8 mouse cellular contexts compared by ENCODE assay signal in the genomic region with DNA sequence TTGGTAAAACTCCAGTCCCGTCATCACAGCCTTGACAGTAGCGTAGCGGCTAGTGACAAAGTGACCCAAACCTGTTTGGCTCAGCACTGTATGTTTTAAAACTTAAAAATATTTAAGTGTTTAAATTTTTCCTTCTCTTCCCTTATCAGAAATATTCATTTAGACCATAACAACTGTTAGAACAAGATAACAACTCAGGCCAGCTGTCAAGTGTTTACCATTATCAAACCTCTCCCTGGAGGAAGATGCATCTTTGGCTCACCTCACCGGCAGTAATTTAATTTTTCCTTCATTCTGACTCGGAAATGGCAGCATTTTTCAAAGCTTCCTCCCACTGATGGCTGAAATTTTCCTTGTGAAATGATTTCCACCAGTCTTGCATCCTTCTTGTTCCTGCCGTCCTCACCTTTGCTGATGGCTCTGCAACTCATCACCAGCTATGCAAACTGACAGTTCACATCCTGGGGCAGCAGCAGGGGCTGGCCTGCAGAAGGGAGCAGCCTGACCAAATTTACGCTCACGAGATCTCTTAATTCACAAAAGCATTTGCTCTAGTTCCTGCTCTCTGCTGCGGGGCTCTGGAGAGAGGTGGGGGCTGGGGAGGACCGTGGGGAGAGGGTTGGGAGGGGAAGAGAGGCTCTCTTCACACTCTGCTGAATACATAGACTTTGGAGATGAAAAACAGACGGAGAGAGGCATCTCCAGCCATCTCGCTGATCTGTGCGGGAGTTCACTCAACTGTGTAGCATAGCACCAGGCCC.
DNase-seq lines count a peak whose midpoint lies in the region; ATAC-seq and TF ChIP-seq lines count a peak whose summit lies in the region.

No protein-coding gene starts in this region.

- no peaks in the 10 kb centered on the region for H3K27me3 ChIP-seq in kidney, embryonic 14.5 days (ENCODE audit: control insufficient read depth, insufficient read depth, low read length)
- H3K27me3 ChIP-seq in embryonic facial prominence, embryonic 12.5 days = no peaks in the 10 kb centered on the region
- H3K27me3 ChIP-seq in hindbrain, postnatal 0 days (ENCODE audit: insufficient read depth, low read length) = no peaks in the 10 kb centered on the region

- no peak for DNase-seq in kidney, postnatal 14 days
- peak; percentile 41 for DNase-seq in hindbrain, postnatal 0 days (ENCODE audit: low spot score)
- DNase-seq in neural tube, embryonic 10.5 days (ENCODE audit: extremely low spot score, low spot score) = peak; percentile 31
- DNase-seq in urinary bladder, adult 18-20 months (ENCODE audit: low spot score in 2 of 2) = no peak
- DNase-seq in urinary bladder, postnatal 25 days (ENCODE audit: low spot score) = no peak
- no peak for DNase-seq in adrenal gland, postnatal 25 days

- H3K36me3 ChIP-seq in kidney, embryonic 14.5 days (ENCODE audit: control insufficient read depth, insufficient read depth, low read length) = no peaks in the 10 kb centered on the region
- H3K36me3 ChIP-seq in embryonic facial prominence, embryonic 12.5 days = no peaks in the 10 kb centered on the region
- no peaks in the 10 kb centered on the region for H3K36me3 ChIP-seq in hindbrain, postnatal 0 days (ENCODE audit: insufficient read depth, low read length)

- 32% methylated on average over 13 of the region's 13 CpGs for WGBS in kidney, embryonic 14.5 days
- WGBS in embryonic facial prominence, embryonic 12.5 days = 24% methylated on average over 13 of the region's 13 CpGs
- 40% methylated on average over 13 of the region's 13 CpGs for WGBS in hindbrain, postnatal 0 days

- TF ChIP-seq CTCF in hindbrain, postnatal 0 days (IDR thresholded peaks at IDR 0.05; ENCODE audit: low read depth) = no peak

- peak; percentile 48; the same call in 1 of the 2 replicates for ATAC-seq in kidney, embryonic 14.5 days (ENCODE audit: low FRiP score, low TSS enrichment)
- ATAC-seq in embryonic facial prominence, embryonic 12.5 days (ENCODE audit: insufficient number of reproducible peaks, insufficient read depth, low FRiP score, low TSS enrichment) = peak; percentile 53
- ATAC-seq in hindbrain, postnatal 0 days = peak; percentile 43; the same call in 1 of the 2 replicates

- no peak overlapping the region for H3K9ac ChIP-seq in kidney, embryonic 14.5 days (ENCODE audit: low read depth, low read length)
- H3K9ac ChIP-seq in embryonic facial prominence, embryonic 12.5 days = 0 out of 2 replicates have a peak overlapping the region, but pooled peaks have one; percentile 36
- H3K9ac ChIP-seq in hindbrain, postnatal 0 days (replicated peaks; ENCODE audit: low read length) = no peak overlapping the region

- H3K4me2 ChIP-seq in kidney, embryonic 14.5 days (replicated peaks; ENCODE audit: low read depth, low read length) = no peak overlapping the region
- H3K4me2 ChIP-seq in embryonic facial prominence, embryonic 12.5 days (replicated peaks) = 0 out of 2 replicates have a peak overlapping the region, but pooled peaks have one; percentile 17
- H3K4me2 ChIP-seq in hindbrain, postnatal 0 days (ENCODE audit: low read depth, low read length) = peak overlapping the region; percentile 8; the same call in 1 of the 2 replicates

- H3K9me3 ChIP-seq in kidney, embryonic 14.5 days (ENCODE audit: control insufficient read depth, low read length) = no peaks in the 10 kb centered on the region
- no peaks in the 10 kb centered on the region for H3K9me3 ChIP-seq in embryonic facial prominence, embryonic 12.5 days
- H3K9me3 ChIP-seq in hindbrain, postnatal 0 days (ENCODE audit: low read length) = no peaks in the 10 kb centered on the region

- H3K27ac ChIP-seq in kidney, embryonic 14.5 days (ENCODE audit: low read depth, low read length) = peak overlapping the region; percentile 30; the same call in 1 of the 2 replicates
- H3K27ac ChIP-seq in embryonic facial prominence, embryonic 12.5 days = peak overlapping the region; percentile 83
- 0 out of 2 replicates have a peak overlapping the region, but pooled peaks have one; percentile 11 for H3K27ac ChIP-seq in hindbrain, postnatal 0 days

- H3K4me3 ChIP-seq in kidney, embryonic 14.5 days (ENCODE audit: low read length) = no peak overlapping the region
- H3K4me3 ChIP-seq in embryonic facial prominence, embryonic 12.5 days = no peak overlapping the region
- H3K4me3 ChIP-seq in hindbrain, postnatal 0 days (ENCODE audit: low read length) = no peak overlapping the region

- peaks cover 38% of the 10 kb centered on the region for H3K4me1 ChIP-seq in kidney, embryonic 14.5 days (ENCODE audit: control insufficient read depth, insufficient read depth, low read length)
- H3K4me1 ChIP-seq in embryonic facial prominence, embryonic 12.5 days = peaks cover 59% of the 10 kb centered on the region
- H3K4me1 ChIP-seq in hindbrain, postnatal 0 days (ENCODE audit: insufficient read depth, low read length) = no peaks in the 10 kb centered on the region

Comparison
In these comparisons a context has a peak if more than half of its experiments do, and no peak if none do; other contexts are left out.
1. H3K27ac ChIP-seq: peak in every context shown above with its lines; median percentile 83 in embryonic facial prominence, embryonic 12.5 days; 30 in kidney, embryonic 14.5 days; 11 in hindbrain, postnatal 0 days.
2. DNase-seq: peak in hindbrain, postnatal 0 days (single experiment) and neural tube, embryonic 10.5 days (single experiment); none in kidney, postnatal 14 days (single experiment), urinary bladder, adult 18-20 months (0 of 2), urinary bladder, postnatal 25 days (single experiment) and adrenal gland, postnatal 25 days (single experiment).
3. Peak in every context shown above with its lines, with median percentiles within 50 percentile points of each other: ATAC-seq.